Mouse (Mus musculus): Measurements from ENCODE around the gene Slc16a5. TPM values are rescaled to one million over a fixed set of nuclear protein-coding genes. Genes with fewer than 3 reads are reported as not detected.

Slc16a5 gene
- polyA plus RNA-seq, 1 experiment: not detected

DNA sequence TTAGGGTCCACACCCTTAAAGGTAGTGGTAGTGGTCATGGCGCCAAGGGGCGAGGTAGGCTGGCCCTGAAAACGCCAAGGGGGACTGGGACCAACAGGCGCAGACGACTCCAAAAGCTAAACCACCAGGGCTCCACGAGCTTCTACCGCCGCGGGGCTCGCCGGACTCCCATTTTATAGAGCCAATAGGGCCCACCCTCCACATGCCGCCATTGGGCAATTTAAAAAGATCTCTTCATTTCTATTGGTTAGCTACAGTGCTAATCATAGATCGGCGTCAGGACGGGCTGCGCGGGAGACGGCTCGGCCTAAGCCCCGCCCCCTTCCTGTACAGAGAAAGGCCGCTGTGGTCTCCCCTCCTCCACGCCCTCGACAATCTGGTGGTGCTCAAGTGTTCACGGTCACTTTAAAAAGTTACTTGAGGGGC, 52.0 kb downstream of the Slc16a5 start, which contains the start of gene Jpt1:
Jpt1 (minus strand) TSS at position 150 of the 426 bp plus-strand sequence.
- Histone ChIP-seq H3K27me3 (replicated peaks) (no peaks in the 10 kb centered on the region), H3K36me3 (replicated peaks; ENCODE audit: low read length) (no peaks in the 10 kb centered on the region), H3K4me1 (peaks cover 45% of the 10 kb centered on the region), H3K4me3 (replicated peaks) (peak within 1 kb of the TSS; percentile 97), H3K9me3 (no peaks in the 10 kb centered on the region)
- TF ChIP-seq FLI1 (IDR thresholded peaks at IDR 0.05; ENCODE audit: low read length) (0 out of 2 replicates have a peak, but pooled peaks have one; percentile 11), GATA1 (IDR thresholded peaks at IDR 0.05; ENCODE audit: borderline replicate concordance, low read length) (no peak)

DNA sequence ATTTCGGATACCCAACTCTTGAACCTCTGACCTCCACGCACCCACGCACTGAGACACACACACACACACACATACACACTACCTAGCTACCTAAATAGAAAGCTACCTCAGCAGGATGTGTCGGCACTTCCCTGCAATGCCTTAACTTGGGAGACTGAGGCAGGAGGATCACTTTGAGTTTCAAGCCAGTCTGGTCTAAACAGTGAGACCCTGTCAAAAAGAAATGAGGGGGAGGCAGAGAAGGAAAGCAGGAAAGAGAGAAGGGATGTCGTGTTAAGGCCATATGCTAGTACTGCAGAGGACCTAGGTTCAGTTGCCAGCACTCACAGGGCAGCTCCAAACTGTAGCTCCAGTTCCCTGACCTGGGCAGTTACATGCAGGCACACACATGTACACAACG, 52.7 kb downstream of the Slc16a5 start:
- H3K36me3 ChIP-seq (replicated peaks; ENCODE audit: low read length): peaks cover 2% of the 10 kb centered on the region
- H3K27me3 ChIP-seq (replicated peaks): no peaks in the 10 kb centered on the region
- H3K4me3 ChIP-seq (replicated peaks): peak overlapping the region; percentile 82
- TF ChIP-seq FLI1 (IDR thresholded peaks at IDR 0.05; ENCODE audit: low read length): no peak
- TF ChIP-seq GATA1 (IDR thresholded peaks at IDR 0.05; ENCODE audit: borderline replicate concordance, low read length): no peak
- peaks cover 39% of the 10 kb centered on the region for H3K4me1 ChIP-seq
- no peaks in the 10 kb centered on the region for H3K9me3 ChIP-seq

- Histone ChIP-seq H3K9me3 (no peaks in the 10 kb centered on the region), H3K4me1 (peaks cover 24% of the 10 kb centered on the region), H3K27me3 (replicated peaks) (no peaks in the 10 kb centered on the region), H3K36me3 (replicated peaks; ENCODE audit: low read length) (peaks cover 17% of the 10 kb centered on the region), H3K4me3 (replicated peaks) (no peak overlapping the region)
- no peak for TF ChIP-seq GATA1 (IDR thresholded peaks at IDR 0.05; ENCODE audit: borderline replicate concordance, low read length)
- no peak for TF ChIP-seq FLI1 (IDR thresholded peaks at IDR 0.05; ENCODE audit: low read length)
Observed at GRCm38 (mm10) chr11:115516942-115517341, 54.7 kb downstream of the Slc16a5 start.

DNA sequence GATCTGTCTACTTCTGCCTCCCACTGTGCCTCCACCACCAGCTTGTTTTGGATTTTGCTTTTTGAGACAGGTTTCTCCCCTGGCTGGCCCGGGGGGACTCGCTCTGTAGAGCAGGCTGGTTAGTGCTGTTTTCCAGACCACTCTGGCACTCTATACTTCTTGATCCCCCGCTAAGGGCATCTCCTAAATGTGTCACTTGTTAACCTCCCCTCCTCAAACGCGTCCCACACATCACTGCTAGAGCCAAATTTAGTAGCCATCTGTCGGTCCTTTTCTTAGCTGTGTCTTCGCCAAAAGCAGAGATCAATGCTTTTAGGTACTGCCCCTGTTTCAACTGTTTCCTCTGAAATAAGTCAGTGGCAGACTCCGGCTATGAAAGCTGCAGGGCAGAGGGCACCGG, 56.4 kb downstream of the Slc16a5 start:
- H3K4me3 ChIP-seq (replicated peaks): no peak overlapping the region
- no peaks in the 10 kb centered on the region for H3K27me3 ChIP-seq (replicated peaks)
- TF ChIP-seq FLI1 (IDR thresholded peaks at IDR 0.05; ENCODE audit: low read length): no peak
- no peak for TF ChIP-seq GATA1 (IDR thresholded peaks at IDR 0.05; ENCODE audit: borderline replicate concordance, low read length)
- no peaks in the 10 kb centered on the region for H3K9me3 ChIP-seq
- H3K4me1 ChIP-seq: peaks cover 17% of the 10 kb centered on the region
- peaks cover 28% of the 10 kb centered on the region for H3K36me3 ChIP-seq (replicated peaks; ENCODE audit: low read length)

DNA sequence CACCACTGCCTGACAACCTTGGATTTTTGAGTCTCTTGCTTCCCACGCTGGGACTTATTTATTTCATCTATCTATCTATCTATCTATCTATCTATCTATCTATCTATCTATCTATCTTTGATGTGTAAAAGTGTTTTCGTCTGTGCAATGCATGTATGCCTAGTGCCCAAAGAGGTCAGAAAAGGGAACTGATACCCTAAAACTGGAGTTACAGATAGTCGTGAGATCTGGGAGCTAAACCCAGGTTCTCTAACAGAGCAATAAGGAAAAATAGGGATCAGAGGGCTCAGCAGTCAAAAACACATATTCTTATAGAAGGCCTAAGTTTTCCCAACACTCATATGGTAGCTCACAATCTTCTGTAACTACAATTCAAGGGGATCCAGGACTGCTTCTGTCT, 57.3 kb downstream of the Slc16a5 start:
- Histone ChIP-seq H3K4me3 (replicated peaks) (no peak overlapping the region), H3K36me3 (replicated peaks; ENCODE audit: low read length) (peaks cover 37% of the 10 kb centered on the region), H3K4me1 (peaks cover 17% of the 10 kb centered on the region), H3K9me3 (no peaks in the 10 kb centered on the region), H3K27me3 (replicated peaks) (no peaks in the 10 kb centered on the region)
- TF ChIP-seq FLI1 (IDR thresholded peaks at IDR 0.05; ENCODE audit: low read length): no peak
- no peak for TF ChIP-seq GATA1 (IDR thresholded peaks at IDR 0.05; ENCODE audit: borderline replicate concordance, low read length)

DNA sequence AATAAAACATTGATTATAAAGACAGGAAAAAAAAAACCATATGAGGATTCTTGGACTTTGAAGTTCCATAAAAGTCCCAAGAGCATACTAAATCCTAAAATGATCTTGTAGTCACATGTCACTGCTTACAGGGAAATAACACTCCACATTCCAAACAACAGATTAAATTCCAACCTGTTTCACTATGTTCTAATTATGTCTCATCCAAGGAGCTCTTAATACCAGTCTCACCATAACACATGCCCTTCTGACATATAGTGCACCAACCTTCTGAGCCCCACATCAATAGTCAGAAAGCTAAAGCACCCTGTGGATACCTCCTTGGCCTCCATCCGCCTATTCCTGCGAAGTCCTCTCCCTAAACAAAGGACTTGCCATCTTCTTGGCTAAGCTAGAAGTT, 57.9 kb downstream of the Slc16a5 start:
- H3K4me3 ChIP-seq (replicated peaks): no peak overlapping the region
- peaks cover 13% of the 10 kb centered on the region for H3K4me1 ChIP-seq
- peaks cover 43% of the 10 kb centered on the region for H3K36me3 ChIP-seq (replicated peaks; ENCODE audit: low read length)
- no peak for TF ChIP-seq FLI1 (IDR thresholded peaks at IDR 0.05; ENCODE audit: low read length)
- TF ChIP-seq GATA1 (IDR thresholded peaks at IDR 0.05; ENCODE audit: borderline replicate concordance, low read length): no peak
- H3K9me3 ChIP-seq: no peaks in the 10 kb centered on the region
- H3K27me3 ChIP-seq (replicated peaks): no peaks in the 10 kb centered on the region

GRCm38 (mm10) chr11:115521080-115521479, 58.8 kb downstream of the Slc16a5 start:
- H3K9me3 ChIP-seq: no peaks in the 10 kb centered on the region
- H3K27me3 ChIP-seq (replicated peaks): no peaks in the 10 kb centered on the region
- peaks cover 11% of the 10 kb centered on the region; the same call in 1 of the 2 replicates for H3K4me1 ChIP-seq
- no peak for TF ChIP-seq FLI1 (IDR thresholded peaks at IDR 0.05; ENCODE audit: low read length)
- no peak for TF ChIP-seq GATA1 (IDR thresholded peaks at IDR 0.05; ENCODE audit: borderline replicate concordance, low read length)
- peaks cover 52% of the 10 kb centered on the region for H3K36me3 ChIP-seq (replicated peaks; ENCODE audit: low read length)
- H3K4me3 ChIP-seq (replicated peaks): no peak overlapping the region

- Histone ChIP-seq H3K9me3 (no peaks in the 10 kb centered on the region), H3K4me1 (peaks cover 11% of the 10 kb centered on the region; the same call in 1 of the 2 replicates), H3K36me3 (replicated peaks; ENCODE audit: low read length) (peaks cover 62% of the 10 kb centered on the region), H3K27me3 (replicated peaks) (no peaks in the 10 kb centered on the region), H3K4me3 (replicated peaks) (no peak overlapping the region)
- TF ChIP-seq GATA1 (IDR thresholded peaks at IDR 0.05; ENCODE audit: borderline replicate concordance, low read length) (no peak), FLI1 (IDR thresholded peaks at IDR 0.05; ENCODE audit: low read length) (no peak)
Observed at GRCm38 (mm10) chr11:115522238-115522637, 60.0 kb downstream of the Slc16a5 start.

DNA sequence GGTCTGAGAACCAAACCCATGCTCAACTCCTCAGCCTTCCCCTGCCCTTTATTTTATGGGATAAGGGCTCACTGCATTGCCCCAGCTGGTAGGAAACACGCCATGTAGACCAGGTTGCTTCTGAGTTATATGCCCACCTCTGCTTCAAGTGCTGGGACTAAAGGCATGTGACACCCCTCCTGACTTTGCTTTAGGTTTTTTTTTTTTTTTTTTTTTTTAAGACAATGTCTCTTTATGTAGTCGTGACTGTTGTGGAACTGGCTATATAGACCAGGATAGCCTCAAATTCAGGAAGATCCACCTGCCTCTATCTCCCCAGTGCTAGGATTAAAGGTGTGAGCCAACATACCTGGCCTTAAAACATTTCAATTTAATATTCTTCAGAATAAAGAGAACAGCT, 60.4 kb downstream of the Slc16a5 start:
- TF ChIP-seq FLI1 (IDR thresholded peaks at IDR 0.05; ENCODE audit: low read length) (no peak), GATA1 (IDR thresholded peaks at IDR 0.05; ENCODE audit: borderline replicate concordance, low read length) (no peak)
- Histone ChIP-seq H3K4me1 (peaks cover 11% of the 10 kb centered on the region; the same call in 1 of the 2 replicates), H3K36me3 (replicated peaks; ENCODE audit: low read length) (peaks cover 67% of the 10 kb centered on the region), H3K27me3 (replicated peaks) (no peaks in the 10 kb centered on the region), H3K9me3 (no peaks in the 10 kb centered on the region), H3K4me3 (replicated peaks) (no peak overlapping the region)

Other genes with a start within 250 kb of the Slc16a5 start
- not detected in 2 replicates for gene Grin2c, start 195.2 kb upstream of the Slc16a5 start, polyA plus RNA-seq (2012; ENCODE audit: insufficient read depth, low replicate concordance)
- gene Fdxr, start 185.4 kb upstream of the Slc16a5 start, polyA plus RNA-seq (2012; ENCODE audit: insufficient read depth, low replicate concordance): 21.8 and 28.5 TPM in 2 replicates
- 0.07 TPM in 1 of 2 replicates, not detected in the other for gene Fads6, start 164.8 kb upstream of the Slc16a5 start, polyA plus RNA-seq (2012; ENCODE audit: insufficient read depth, low replicate concordance)
- gene Otop2, start 155.3 kb upstream of the Slc16a5 start, polyA plus RNA-seq (2012; ENCODE audit: insufficient read depth, low replicate concordance): 0.11 TPM in 1 of 2 replicates, not detected in the other
- gene Ush1g, start 140.4 kb upstream of the Slc16a5 start, polyA plus RNA-seq (2012; ENCODE audit: insufficient read depth, low replicate concordance): not detected in 2 replicates
- not detected in 2 replicates for gene Otop3, start 127.7 kb upstream of the Slc16a5 start, polyA plus RNA-seq (2012; ENCODE audit: insufficient read depth, low replicate concordance)
- 1.2 TPM in 1 of 2 replicates, not detected in the other for gene Hid1, start 94.7 kb upstream of the Slc16a5 start, polyA plus RNA-seq (2012; ENCODE audit: insufficient read depth, low replicate concordance)
- gene Cdr2l, start 80.6 kb upstream of the Slc16a5 start, polyA plus RNA-seq (2012; ENCODE audit: insufficient read depth, low replicate concordance): not detected in 2 replicates
- 67.6 and 78.3 TPM in 2 replicates for gene Mrpl58, start 58.7 kb upstream of the Slc16a5 start, polyA plus RNA-seq (2012; ENCODE audit: insufficient read depth, low replicate concordance)
- gene Atp5h, start 42.5 kb upstream of the Slc16a5 start, polyA plus RNA-seq (2012; ENCODE audit: insufficient read depth, low replicate concordance): 10.1 and 109 TPM in 2 replicates
- 13.7 and 36.5 TPM in 2 replicates for gene Kctd2, start 42.3 kb upstream of the Slc16a5 start, polyA plus RNA-seq (2012; ENCODE audit: insufficient read depth, low replicate concordance)
- gene Trim80, start 21.9 kb upstream of the Slc16a5 start, polyA plus RNA-seq (2012; ENCODE audit: insufficient read depth, low replicate concordance): not detected in 2 replicates
- 20.7 and 36.2 TPM in 2 replicates for gene Armc7, start 13.2 kb downstream of the Slc16a5 start, polyA plus RNA-seq (2012; ENCODE audit: insufficient read depth, low replicate concordance)
- gene Nt5c, start 29.4 kb downstream of the Slc16a5 start, polyA plus RNA-seq (2012; ENCODE audit: insufficient read depth, low replicate concordance): 84.5 and 173 TPM in 2 replicates
- gene Jpt1, start 51.9 kb downstream of the Slc16a5 start, polyA plus RNA-seq (2012; ENCODE audit: insufficient read depth, low replicate concordance): 334 and 807 TPM in 2 replicates
- 187 and 368 TPM in 2 replicates for gene Sumo2, start 73.8 kb downstream of the Slc16a5 start, polyA plus RNA-seq (2012; ENCODE audit: insufficient read depth, low replicate concordance)
- gene Nup85, start 102.0 kb downstream of the Slc16a5 start, polyA plus RNA-seq (2012; ENCODE audit: insufficient read depth, low replicate concordance): 6.6 and 12.0 TPM in 2 replicates
- 13.8 and 37.9 TPM in 2 replicates for gene Mrps7, start 141.5 kb downstream of the Slc16a5 start, polyA plus RNA-seq (2012; ENCODE audit: insufficient read depth, low replicate concordance)
- 44.0 and 58.2 TPM in 2 replicates for gene Gga3, start 141.6 kb downstream of the Slc16a5 start, polyA plus RNA-seq (2012; ENCODE audit: insufficient read depth, low replicate concordance)
- gene Mif4gd, start 150.5 kb downstream of the Slc16a5 start, polyA plus RNA-seq (2012; ENCODE audit: insufficient read depth, low replicate concordance): 9.6 and 15.5 TPM in 2 replicates
- 10.5 and 20.5 TPM in 2 replicates for gene Slc25a19, start 165.8 kb downstream of the Slc16a5 start, polyA plus RNA-seq (2012; ENCODE audit: insufficient read depth, low replicate concordance)
- 30.1 and 77.5 TPM in 2 replicates for gene Grb2, start 246.1 kb downstream of the Slc16a5 start, polyA plus RNA-seq (2012; ENCODE audit: insufficient read depth, low replicate concordance)